Mouse (Mus musculus) forebrain, embryonic 12.5 days (tissue): ENCODE measurements around the gene C3ar1. TPM values are rescaled to one million over a fixed set of nuclear protein-coding genes. Genes with fewer than 3 reads are reported as not detected.

Source experiments
- ATAC-seq: fragments of 200-750 bp; cut with Nextera tagmentation; 2 replicates; pipeline ENCODE4 v1.8.0; 2017; ENCODE audit warnings: moderate TSS enrichment; ENCODE audit not compliant: low FRiP score
- H3K27ac ChIP-seq: fragments of 300-500 bp; sonication (generic); 2 replicates; pipeline ENCODE4 v1.5.1; 2016; ENCODE audit warnings: mild to moderate bottlenecking
- H3K27me3 ChIP-seq: fragments of 300-500 bp; sonication (generic); 2 replicates; pipeline ENCODE4 v1.6.1; 2016; ENCODE audit warnings: mild to moderate bottlenecking
- H3K36me3 ChIP-seq: fragments of 300-500 bp; sonication (generic); replicated peaks from 2 replicates; pipeline ENCODE4 v1.6.1; 2016; ENCODE audit warnings: mild to moderate bottlenecking
- H3K4me1 ChIP-seq: fragments of 300-500 bp; sonication (generic); 2 replicates; pipeline ENCODE4 v1.6.1; 2016
- H3K4me2 ChIP-seq: fragments of 300-500 bp; sonication (generic); 2 replicates; pipeline ENCODE4 v1.6.1; 2016; ENCODE audit warnings: mild to moderate bottlenecking, moderate library complexity
- H3K4me3 ChIP-seq: fragments of 300-500 bp; sonication (generic); replicated peaks from 2 replicates; pipeline ENCODE4 v1.5.1; 2016; ENCODE audit warnings: mild to moderate bottlenecking
- H3K9ac ChIP-seq: fragments of 300-500 bp; sonication (generic); 2 replicates; pipeline ENCODE4 v1.6.1; 2016; ENCODE audit warnings: mild to moderate bottlenecking
- H3K9me3 ChIP-seq: fragments of 300-500 bp; sonication (generic); 2 replicates; pipeline ENCODE4 v1.6.1; 2016
- WGBS: fragments of 180-500 bp; shearing (Covaris S2); methylation state at CpG from one replicate; pipeline ENCODE4 v1.1.7; 2016; 5-methylcytosine and 5-hydroxymethylcytosine counted together
- polyA plus RNA-seq: library from polyadenylated mRNA; unstranded; fragments of >200 nt; fragmentation: Nextera tagmentation; extraction: Ambion mirVana; gene quantifications from 2 replicates; pipeline ENCODE4 v1.2.1, GENCODE M21; 2016

Gene C3ar1
- polyA plus RNA-seq, 1 experiment from 2014 or later = 1.2 TPM

- no peak for ATAC-seq
- 0 out of 2 replicates have a peak, but pooled peaks cover 11% of the 10 kb centered on the region for H3K27me3 ChIP-seq
- H3K4me3 ChIP-seq = no peak overlapping the region
- H3K36me3 ChIP-seq = no peaks in the 10 kb centered on the region
- H3K27ac ChIP-seq = no peak overlapping the region
- no peak overlapping the region for H3K9ac ChIP-seq
- 64% methylated on average over 10 of the region's 10 CpGs for WGBS
- no peak overlapping the region for H3K4me2 ChIP-seq
- no peaks in the 10 kb centered on the region for H3K9me3 ChIP-seq
- peaks cover 44% of the 10 kb centered on the region for H3K4me1 ChIP-seq
Measured at GRCm38 (mm10) chr6:122824086-122824485, 31.9 kb downstream of the C3ar1 start.

DNA sequence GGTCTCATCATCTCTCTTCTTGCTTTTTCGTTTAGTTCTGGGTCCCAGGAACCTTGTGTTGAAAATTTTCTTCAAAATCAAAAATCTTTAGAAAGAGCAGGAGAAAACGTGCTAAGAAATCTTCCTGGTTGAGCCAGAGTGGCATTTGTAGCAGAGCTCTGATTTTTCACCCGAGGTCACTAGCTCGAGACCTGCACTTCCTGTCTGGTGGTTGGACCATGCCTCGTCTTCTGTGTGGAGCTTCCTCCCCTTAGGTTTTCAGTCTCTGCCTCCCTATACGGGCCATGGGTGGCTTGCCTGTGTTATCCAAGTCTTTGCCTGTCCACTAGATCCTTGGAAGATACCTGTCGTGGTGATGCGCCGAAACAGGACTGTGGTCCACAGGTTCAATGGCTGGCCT lies 34.1 kb downstream of the C3ar1 start:
- H3K9me3 ChIP-seq = no peaks in the 10 kb centered on the region
- H3K9ac ChIP-seq = no peak overlapping the region
- H3K4me1 ChIP-seq = peaks cover 44% of the 10 kb centered on the region
- 0 out of 2 replicates have a peak, but pooled peaks cover 11% of the 10 kb centered on the region for H3K27me3 ChIP-seq
- whole genome bisulfite sequencing = 81% methylated on average over 9 of the region's 9 CpGs
- H3K27ac ChIP-seq = no peak overlapping the region
- no peaks in the 10 kb centered on the region for H3K36me3 ChIP-seq
- no peak for ATAC-seq
- no peak overlapping the region for H3K4me2 ChIP-seq
- no peak overlapping the region for H3K4me3 ChIP-seq

DNA sequence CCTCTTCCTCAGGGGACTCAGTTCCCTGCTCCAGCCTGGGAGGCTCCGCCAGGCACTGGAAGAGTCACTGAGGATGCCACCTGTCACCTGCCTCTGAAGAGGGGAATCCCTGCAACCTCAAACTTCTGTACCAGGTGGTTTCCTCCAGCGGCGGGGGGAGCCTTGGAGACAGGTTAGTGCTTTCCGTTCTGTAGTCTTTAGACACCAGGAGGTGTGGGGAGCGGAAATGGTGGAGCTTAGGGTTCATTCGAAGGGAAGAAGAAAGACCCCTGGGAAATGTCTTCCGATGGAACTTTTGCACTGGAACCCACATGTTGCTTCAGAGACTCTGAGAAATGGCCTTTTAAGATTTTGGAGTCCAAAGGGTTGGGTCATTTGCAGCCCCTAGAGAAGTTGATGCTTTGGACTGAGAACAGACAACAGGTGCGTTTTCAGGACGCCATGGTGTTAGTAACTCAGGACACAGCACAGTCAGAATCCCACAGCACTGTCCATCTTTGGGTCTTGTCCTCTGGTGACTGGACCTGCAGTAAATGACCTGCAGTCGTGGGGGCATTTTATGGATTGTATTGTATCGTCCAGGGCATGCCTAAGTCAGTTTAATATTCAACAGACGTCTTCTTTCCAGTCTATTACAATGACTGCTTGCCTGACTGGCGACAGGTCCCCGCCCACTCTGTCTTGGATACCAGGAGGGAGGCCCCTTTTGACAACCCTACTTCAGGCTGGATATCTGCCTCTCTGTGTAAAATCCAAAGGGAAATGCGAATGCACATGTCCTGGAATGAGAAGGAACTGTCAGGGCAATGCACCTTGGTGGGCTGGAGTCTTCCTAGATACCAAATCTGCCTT lies 34.9 kb downstream of the C3ar1 start:
- Histone ChIP-seq H3K4me3 (peak overlapping the region; percentile 87), H3K4me1 (peaks cover 36% of the 10 kb centered on the region), H3K9ac (peak overlapping the region; percentile 89), H3K27me3 (0 out of 2 replicates have a peak, but pooled peaks cover 11% of the 10 kb centered on the region), H3K4me2 (peak overlapping the region; percentile 83), H3K36me3 (no peaks in the 10 kb centered on the region), H3K9me3 (no peaks in the 10 kb centered on the region), H3K27ac (no peak overlapping the region)
- ATAC-seq = no peak
- WGBS = 20% methylated on average over 15 of the region's 15 CpGs

- under 1% methylated on average over 38 of the region's 38 CpGs for WGBS
- Histone ChIP-seq H3K9me3 (no peaks in the 10 kb centered on the region), H3K27ac (peak overlapping the region; percentile 36; the same call in 1 of the 2 replicates)
Measured at GRCm38 (mm10) chr6:122820071-122820798, 35.7 kb downstream of the C3ar1 start.

DNA sequence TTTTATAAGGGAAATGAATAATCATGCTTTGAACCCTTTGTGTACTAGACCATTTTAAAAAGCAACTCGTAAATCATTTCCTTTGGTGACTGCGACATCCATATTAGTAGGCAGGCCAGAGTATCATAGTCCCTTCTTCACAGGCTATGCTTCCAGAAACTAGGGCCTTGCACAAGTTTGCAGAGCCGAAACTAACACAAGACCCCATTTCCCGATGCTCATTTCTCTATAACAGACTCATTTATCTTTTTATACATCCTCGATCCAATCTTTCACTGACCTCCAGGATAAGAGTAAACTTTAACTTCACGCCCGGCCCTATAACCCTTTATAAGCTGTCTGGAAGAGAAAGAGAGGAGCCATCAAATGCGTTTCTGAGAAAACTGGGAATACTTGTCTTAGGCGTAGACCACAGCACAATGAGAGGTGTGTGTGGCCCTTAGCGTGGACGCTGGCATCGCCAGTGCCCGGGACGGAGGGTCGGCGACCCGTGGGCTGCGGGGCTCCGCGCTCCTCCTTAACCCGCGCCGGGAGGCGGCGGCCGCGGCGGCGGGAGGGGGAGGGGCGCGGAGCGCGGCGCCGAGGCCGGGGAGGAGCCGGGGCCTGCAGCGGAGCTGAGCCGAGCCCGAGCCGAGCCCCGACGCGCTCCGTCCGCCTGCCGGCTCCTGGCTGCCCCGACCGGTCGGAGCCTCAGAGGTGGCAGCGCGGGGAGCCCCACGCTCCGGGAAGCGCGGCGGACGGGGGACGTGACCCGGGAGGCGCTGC lies 36.5 kb downstream of the C3ar1 start, which contains the start of gene Foxj2:
Gene Foxj2 (plus strand): TSS at position 609 of the 765 bp plus-strand sequence.
- 0 out of 2 replicates have a peak, but pooled peaks cover 6% of the 10 kb centered on the region for H3K27me3 ChIP-seq
- peak within 1 kb of the TSS; percentile 89 for H3K9ac ChIP-seq
- ATAC-seq = peak; percentile 91
- peak within 1 kb of the TSS; percentile 36; the same call in 1 of the 2 replicates for H3K27ac ChIP-seq
- peaks cover 28% of the 10 kb centered on the region for H3K4me1 ChIP-seq
- no peaks in the 10 kb centered on the region for H3K36me3 ChIP-seq
- no peaks in the 10 kb centered on the region for H3K9me3 ChIP-seq
- H3K4me3 ChIP-seq = peak within 1 kb of the TSS; percentile 87
- 2% methylated on average over 46 of the region's 61 CpGs for WGBS
- H3K4me2 ChIP-seq = peak within 1 kb of the TSS; percentile 83

More at GRCm38 (mm10) chr6:122820071-122820798, 35.7 kb downstream of the C3ar1 start:
- Histone ChIP-seq H3K27me3 (0 out of 2 replicates have a peak, but pooled peaks cover 6% of the 10 kb centered on the region), H3K4me2 (peak overlapping the region; percentile 83), H3K4me1 (peaks cover 28% of the 10 kb centered on the region), H3K4me3 (peak overlapping the region; percentile 87), H3K36me3 (no peaks in the 10 kb centered on the region), H3K9ac (peak overlapping the region; percentile 89)
- peak; percentile 72 for ATAC-seq

- Histone ChIP-seq H3K4me1 (peaks cover 11% of the 10 kb centered on the region), H3K9me3 (no peaks in the 10 kb centered on the region), H3K9ac (no peak overlapping the region), H3K27ac (no peak overlapping the region), H3K36me3 (no peaks in the 10 kb centered on the region), H3K4me2 (no peak overlapping the region), H3K4me3 (no peak overlapping the region), H3K27me3 (no peaks in the 10 kb centered on the region)
- no peak for ATAC-seq
- WGBS = 90% methylated on average over 4 of the region's 4 CpGs
Measured at GRCm38 (mm10) chr6:122813640-122814039, 42.3 kb downstream of the C3ar1 start.

DNA sequence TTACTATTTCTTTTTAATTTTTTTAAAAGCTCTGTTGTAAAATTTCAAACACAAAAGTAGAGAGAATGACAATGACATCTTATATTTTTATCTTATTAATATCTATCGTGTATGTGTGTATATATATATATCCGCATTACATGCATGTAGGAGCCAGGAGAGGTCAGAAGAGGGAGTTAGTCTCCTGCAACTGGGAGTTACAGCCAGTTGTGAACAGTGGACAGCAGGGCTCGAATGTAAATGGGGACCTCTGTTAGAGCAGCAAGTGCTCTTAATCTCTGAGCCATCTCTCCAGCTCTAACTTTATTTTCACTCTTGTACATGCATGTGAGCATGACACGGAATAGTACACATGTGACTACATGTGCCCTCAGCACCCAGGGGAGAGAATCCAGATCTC lies 43.2 kb downstream of the C3ar1 start:
- Histone ChIP-seq H3K27ac (no peak overlapping the region), H3K4me2 (no peak overlapping the region), H3K27me3 (no peaks in the 10 kb centered on the region), H3K4me1 (peaks cover 11% of the 10 kb centered on the region), H3K36me3 (no peaks in the 10 kb centered on the region), H3K9me3 (no peaks in the 10 kb centered on the region), H3K9ac (no peak overlapping the region), H3K4me3 (no peak overlapping the region)
- ATAC-seq = no peak
- WGBS = 91% methylated on average over 4 of the region's 4 CpGs

- Histone ChIP-seq H3K36me3 (no peaks in the 10 kb centered on the region), H3K4me3 (peak overlapping the region; percentile 66), H3K27ac (peak overlapping the region; percentile 99), H3K9me3 (no peaks in the 10 kb centered on the region), H3K9ac (peak overlapping the region; percentile 76; the same call in 1 of the 2 replicates), H3K27me3 (no peaks in the 10 kb centered on the region), H3K4me1 (peaks cover 11% of the 10 kb centered on the region), H3K4me2 (peak overlapping the region; percentile 65)
- 25% methylated on average over 16 of the region's 16 CpGs for WGBS
- ATAC-seq = peak; percentile 34; the same call in 1 of the 2 replicates
Measured at GRCm38 (mm10) chr6:122811771-122812600, 44.0 kb downstream of the C3ar1 start.

DNA sequence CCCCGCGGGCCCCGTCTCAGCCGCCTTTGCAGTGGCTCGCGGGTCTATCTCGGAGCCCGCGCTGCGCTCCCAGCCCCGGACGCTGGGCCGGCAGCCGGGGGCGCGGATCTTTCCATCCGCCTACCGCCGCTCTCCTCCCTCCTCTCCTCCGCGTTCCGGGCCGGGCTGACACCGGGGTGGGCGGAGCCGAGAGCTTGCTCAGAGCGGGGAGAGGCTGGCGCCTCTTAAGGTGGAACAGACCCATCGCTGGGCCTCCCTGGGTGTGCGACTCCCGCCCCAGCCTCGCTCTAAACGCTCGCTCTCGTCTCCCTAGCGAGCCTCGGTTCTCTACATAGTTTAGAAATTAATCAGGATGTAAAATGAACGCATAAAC lies 44.7 kb downstream of the C3ar1 start:
- peaks cover 11% of the 10 kb centered on the region for H3K4me1 ChIP-seq
- H3K27ac ChIP-seq = peak overlapping the region; percentile 99
- peak; percentile 94 for ATAC-seq
- H3K9ac ChIP-seq = peak overlapping the region; percentile 76
- H3K4me3 ChIP-seq = peak overlapping the region; percentile 66
- no peaks in the 10 kb centered on the region for H3K36me3 ChIP-seq
- H3K27me3 ChIP-seq = no peaks in the 10 kb centered on the region
- under 1% methylated on average over 38 of the region's 38 CpGs for WGBS
- H3K9me3 ChIP-seq = no peaks in the 10 kb centered on the region
- peak overlapping the region; percentile 65 for H3K4me2 ChIP-seq

DNA sequence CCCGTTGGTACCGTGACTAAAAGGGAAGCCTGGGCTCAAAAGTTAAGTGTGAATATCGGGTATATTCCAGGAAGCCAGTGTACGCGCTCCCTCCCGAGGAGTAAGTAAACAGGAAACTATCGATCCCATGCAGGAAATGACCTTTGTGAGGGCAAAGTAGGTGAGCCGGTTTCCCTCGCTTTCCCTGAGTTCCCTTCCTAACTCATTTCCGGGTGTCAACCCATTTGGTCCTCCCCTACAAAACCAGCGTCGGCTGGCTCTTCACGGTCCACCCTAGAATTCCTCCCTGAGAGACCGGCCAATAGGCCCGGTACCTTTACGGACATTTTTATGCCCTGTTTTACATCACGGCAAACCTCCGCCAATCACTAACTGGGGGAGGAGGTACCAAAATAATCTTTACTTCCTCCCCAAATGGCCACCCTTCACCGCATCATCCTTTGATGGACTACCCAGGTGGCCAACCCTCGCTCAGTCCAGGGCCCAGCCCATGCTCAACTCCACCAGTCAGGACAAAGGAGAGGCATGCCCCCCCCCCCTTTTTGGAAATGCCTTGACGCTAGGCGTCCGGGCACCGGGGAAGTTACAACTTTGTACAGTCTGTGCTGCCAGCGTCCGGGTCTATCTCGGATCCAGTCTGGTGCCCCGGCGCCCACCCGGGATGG lies 45.2 kb downstream of the C3ar1 start:
- Histone ChIP-seq H3K4me3 (peak overlapping the region; percentile 66), H3K9ac (peak overlapping the region; percentile 76), H3K4me2 (peak overlapping the region; percentile 65), H3K27ac (peak overlapping the region; percentile 99), H3K4me1 (peaks cover 11% of the 10 kb centered on the region), H3K36me3 (no peaks in the 10 kb centered on the region), H3K9me3 (no peaks in the 10 kb centered on the region), H3K27me3 (no peaks in the 10 kb centered on the region)
- peak; percentile 99 for ATAC-seq
- WGBS = under 1% methylated on average over 30 of the region's 30 CpGs
